Mouse (Mus musculus) olfactory bulb, adult 2 months (tissue): ENCODE data around the gene Nfx1.

Source experiments
- CTCF ChIP-seq: fragments of 200-500 bp; IDR thresholded peaks from 2 replicates; pipeline ENCODE4 v1.5.1; 2012; ENCODE audit warnings: low read depth, mild to moderate bottlenecking, low read length, moderate library complexity; ENCODE audit not compliant: insufficient read depth
- POLR2A ChIP-seq: fragments of 200-500 bp; IDR thresholded peaks from 2 replicates; pipeline ENCODE4 v1.6.1; 2012; ENCODE audit warnings: mild to moderate bottlenecking, low read depth, low read length, moderate library complexity; ENCODE audit not compliant: insufficient read depth

GRCm38 (mm10) chr4:40929046-40929445, 41.7 kb upstream of the Nfx1 start:
- TF ChIP-seq POLR2A, result no peak
- no peak for TF ChIP-seq CTCF
